ENCODE assay signal across 15 mouse cellular contexts in the genomic region with DNA sequence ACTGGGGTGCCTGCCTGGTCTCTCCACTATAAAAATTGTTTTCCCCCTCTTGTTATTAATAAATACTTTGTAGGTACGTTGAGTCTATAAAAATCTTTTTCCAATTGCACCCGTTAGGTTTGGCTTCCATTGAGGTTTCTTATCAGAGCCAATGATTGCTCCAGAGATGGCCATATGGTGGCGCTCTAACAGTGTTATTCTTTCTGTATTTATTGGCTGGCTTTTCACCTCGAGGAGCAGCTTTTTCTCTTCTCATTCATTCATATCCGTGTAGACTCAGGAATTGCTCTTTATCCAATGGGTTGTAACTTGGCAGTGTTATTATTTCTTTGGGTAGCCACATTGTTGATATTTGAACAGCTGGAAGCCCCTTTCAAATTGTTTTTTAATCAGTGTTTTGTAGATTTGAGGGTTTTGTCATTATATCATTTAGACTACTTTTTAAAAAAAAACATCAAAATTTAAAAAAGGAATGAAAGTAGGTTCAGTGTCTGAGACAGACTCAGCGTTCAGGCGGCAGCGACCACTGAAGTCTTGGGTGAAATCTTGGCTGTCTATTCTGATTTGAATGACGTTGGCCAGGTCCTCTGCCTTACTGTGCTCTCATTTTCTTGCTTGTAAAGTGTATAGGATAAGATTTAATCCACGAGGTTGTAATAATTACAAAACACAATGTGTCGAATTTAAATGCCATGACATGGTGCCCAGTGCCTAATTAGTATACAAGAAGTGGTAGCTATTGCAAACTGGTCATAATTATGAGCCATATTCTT. TPM values are rescaled to one million over a fixed set of nuclear protein-coding genes. Genes with fewer than 3 reads are reported as not detected.
A peak's percentile ranks its signal among the peaks of the same experiment; 100 is the strongest.
DNase-seq lines count a peak whose midpoint lies in the region; TF ChIP-seq lines count a peak whose summit lies in the region.
"Had no signal": no experiment of that assay in that cellular context is flagged by ENCODE, and none has a peak within 500 bp of the region (broad histone marks: within the 10 kb centered on the region; RNA-seq: fewer than 3 reads in every experiment).

No protein-coding gene starts in this region.

- H3K27me3 ChIP-seq in heart, adult 2 months (ENCODE audit: control insufficient read depth, insufficient read depth, low read length): no peaks in the 10 kb centered on the region; the same call in 1 of the 2 replicates
- no peaks in the 10 kb centered on the region for H3K27me3 ChIP-seq in CH12.LX (replicated peaks)
- H3K27me3 ChIP-seq: stomach, embryonic 15.5 days had no signal

- no peak for DNase-seq in heart, adult 2 months
- DNase-seq in heart, adult 11 months: no peak
- no peak for DNase-seq in left cerebral cortex, adult 2 months (ENCODE audit: extremely low spot score in 1 of 2, low spot score in 2 of 2)
- no peak for DNase-seq in left cerebral cortex, adult 8-10 months (ENCODE audit: low spot score in 2 of 2)
- DNase-seq in CH12.LX (ENCODE audit: extremely low read depth): no peak
- peak; percentile 61 for DNase-seq in NIH3T3 (ENCODE audit: low read depth)
- no peak for DNase-seq in adipocyte (ENCODE audit: low spot score)
- DNase-seq in frontal cortex, postnatal 25 days (ENCODE audit: low spot score in 2 of 2): no peak
- DNase-seq: cerebellum, adult 11-12 months; gastrocnemius, postnatal 36 days; kidney, adult 11 months; lung, adult 2 months; thymus, postnatal 25 days had no signal

- TF ChIP-seq RAD21 in CH12.LX (IDR thresholded peaks at IDR 0.05; ENCODE audit: low read depth, low read length): peak; percentile 9

- no peak for TF ChIP-seq EP300 in heart, adult 2 months (IDR thresholded peaks at IDR 0.05; ENCODE audit: insufficient read depth, low read depth, low read length)
- no peak for TF ChIP-seq EP300 in CH12.LX (IDR thresholded peaks at IDR 0.05; ENCODE audit: low read length)

- no peak overlapping the region for H3K9ac ChIP-seq in heart, adult 2 months (ENCODE audit: low read depth, low read length)
- H3K9ac ChIP-seq in CH12.LX (ENCODE audit: insufficient read depth, low read depth): no peak overlapping the region
- H3K9ac ChIP-seq: heart, embryonic 13.5 days; stomach, embryonic 15.5 days had no signal

- in situ Hi-C loops in CH12.LX (cut with MboI; ENCODE audit: low pct_ligation_motif_present, low pct_unique_long_range_greater_than_20kb, low sequenced_read_pairs): loop anchor here (25.0 kb wide), 1 partner anchor 611 kb away; no protein-coding TSS in a partner anchor

- WGBS in heart, adult 2 months: 52% methylated on average over 11 of the region's 11 CpGs

- intact Hi-C loops in heart, adult 2 months (cut with DNase I): loop anchor here (10.0 kb wide), 1 partner anchor 614 kb away; no protein-coding TSS in a partner anchor
- intact Hi-C loops in left cerebral cortex, adult 2 months (cut with DNase I): no loop called here

- no peak overlapping the region for H3K27ac ChIP-seq in heart, adult 2 months
- H3K27ac ChIP-seq in left cerebral cortex, adult 2 months: no peak overlapping the region
- no peak overlapping the region for H3K27ac ChIP-seq in CH12.LX (ENCODE audit: insufficient read depth, low read depth)
- H3K27ac ChIP-seq: heart, embryonic 13.5 days; stomach, embryonic 15.5 days had no signal

- H3K4me3 ChIP-seq in heart, adult 2 months: no peak overlapping the region
- no peak overlapping the region for H3K4me3 ChIP-seq in left cerebral cortex, adult 2 months
- H3K4me3 ChIP-seq in CH12.LX (replicated peaks in 1 of 3; ENCODE audit: low read depth in 2 of 3, low read length in 2 of 3, poor library complexity in 1 of 3): no peak overlapping the region
- H3K4me3 ChIP-seq: heart, embryonic 13.5 days; stomach, embryonic 15.5 days had no signal

- TF ChIP-seq POLR2A in heart, adult 2 months (IDR thresholded peaks at IDR 0.05; ENCODE audit: insufficient read depth, low read depth, low read length): no peak
- TF ChIP-seq POLR2A in CH12.LX (IDR thresholded peaks at IDR 0.05; ENCODE audit: low read depth, low read length): no peak

- dilution Hi-C loops in CH12.LX (cut with MboI; ENCODE audit: extremely low pct_ligation_motif_present, extremely low pct_unique_long_range_greater_than_20kb, low sequenced_read_pairs): no loop called here

- H3K79me2 ChIP-seq in heart, adult 2 months (replicated peaks; ENCODE audit: control insufficient read depth, insufficient read depth, low read length): no peaks in the 10 kb centered on the region
- H3K79me2 ChIP-seq in CH12.LX (replicated peaks; ENCODE audit: control insufficient read depth, extremely low read depth, insufficient read depth, poor library complexity, severe bottlenecking): no peaks in the 10 kb centered on the region

- no peaks in the 10 kb centered on the region for H3K4me1 ChIP-seq in heart, adult 2 months (ENCODE audit: control insufficient read depth, insufficient read depth, low read length)
- peaks cover 0 to 9% of the 10 kb centered on the region in 2 experiments; a peak in 3 of 4 replicates for H3K4me1 ChIP-seq in CH12.LX (ENCODE audit: control insufficient read depth in 1 of 2, insufficient read depth in 2 of 2)

- no peaks in the 10 kb centered on the region for H3K9me3 ChIP-seq in CH12.LX (replicated peaks; ENCODE audit: low read length)
- H3K9me3 ChIP-seq: heart, embryonic 13.5 days; stomach, embryonic 15.5 days had no signal

- 0 out of 2 replicates have a peak, but pooled peaks have one; percentile 6 for TF ChIP-seq CTCF in heart, adult 2 months (IDR thresholded peaks at IDR 0.05)
- TF ChIP-seq CTCF in left cerebral cortex, adult 2 months (IDR thresholded peaks at IDR 0.05): peak; percentile 6; the same call in 1 of the 2 replicates
- peak in 1 of 2 experiments; percentile 55; a peak in 2 of 4 replicates for TF ChIP-seq CTCF in CH12.LX (conservative IDR thresholded peaks at IDR 0.05 in 1 of 2, IDR thresholded peaks at IDR 0.05 in 1 of 2; ENCODE audit: low read depth in 2 of 2, low read length in 2 of 2)

- no peaks in the 10 kb centered on the region for H3K36me3 ChIP-seq in heart, adult 2 months (ENCODE audit: control insufficient read depth, insufficient read depth, low read length)
- H3K36me3 ChIP-seq in CH12.LX (replicated peaks in 1 of 2; ENCODE audit: control insufficient read depth in 1 of 2, insufficient read depth in 1 of 2, low read length in 1 of 2): no peaks in the 10 kb centered on the region
- H3K36me3 ChIP-seq: heart, embryonic 13.5 days; stomach, embryonic 15.5 days had no signal

- H3K4me2 ChIP-seq in CH12.LX (ENCODE audit: insufficient read depth, low read depth, poor library complexity, severe bottlenecking): peak overlapping the region; percentile 22; the same call in 1 of the 2 replicates
- H3K4me2 ChIP-seq: heart, embryonic 13.5 days; stomach, embryonic 15.5 days had no signal

TF ChIP-seq in CH12.LX, 34 proteins besides CTCF, POLR2A, EP300 and RAD21:
- TF ChIP-seq MAZ (IDR thresholded peaks at IDR 0.05; ENCODE audit: low read depth, low read length): no peak
- TF ChIP-seq ETS1 (conservative IDR thresholded peaks at IDR 0.05; ENCODE audit: low read depth, low read length): no peak
- TF ChIP-seq SMC3 (IDR thresholded peaks at IDR 0.05; ENCODE audit: low read depth, low read length): peak; percentile 17; the same call in 1 of the 2 replicates

RNA-seq across cellular contexts. Expression of gene Llph, which starts 24.2 kb away (rescaled TPM):
- 1 to 10 TPM; 8.5 to 8.8 TPM for total RNA-seq in heart, adult 2 months (2021)
- polyA plus RNA-seq in heart, adult 2 months (2012; rRNA removed): 4.5 and 5.4 TPM in 2 replicates
- 10 to 100 TPM; 21.7 to 24.3 TPM for total RNA-seq in left cerebral cortex, adult 2 months (2021)
- total RNA-seq in left cerebral cortex, adult 8-10 months (2022): 10 to 100 TPM; 13.4 to 23.7 (median 17.0) TPM
- total RNA-seq in CH12.LX (2012; rRNA removed) (75.9 and 82.0 TPM in 2 replicates), CH12.LX (2014; rRNA removed) (103 and 118 TPM in 2 replicates)
- 237 and 276 TPM in 2 replicates for polyA plus RNA-seq in CH12.LX (2012; ENCODE audit: insufficient read length, low read depth)

RNA-seq across cellular contexts. Expression of gene Irak3, which starts 49.2 kb away (rescaled TPM):
- 1 to 10 TPM; 3.0 to 3.7 TPM for total RNA-seq in heart, adult 2 months (2021)
- 2.6 and 3.7 TPM in 2 replicates for polyA plus RNA-seq in heart, adult 2 months (2012; rRNA removed)
- under 1 TPM; 0.61 to 0.72 TPM for total RNA-seq in left cerebral cortex, adult 2 months (2021)
- 1 to 10 TPM; 1.5 to 3.4 (median 2.2) TPM for total RNA-seq in left cerebral cortex, adult 8-10 months (2022)
- 2.1 and 3.1 TPM in 2 replicates for total RNA-seq in CH12.LX (2012; rRNA removed)
- 0.50 TPM in 2 replicates for total RNA-seq in CH12.LX (2014; rRNA removed)
- 0.65 and 1.1 TPM in 2 replicates for polyA plus RNA-seq in CH12.LX (2012; ENCODE audit: insufficient read length, low read depth)

RNA-seq across cellular contexts. Expression of gene Tmbim4, which starts 49.7 kb away (rescaled TPM):
- total RNA-seq in heart, adult 2 months (2021): 100 to 1,000 TPM in 1 of 2 experiments, 10 to 100 TPM in 1; 91.9 to 112 TPM
- polyA plus RNA-seq in heart, adult 2 months (2012; rRNA removed): 194 and 239 TPM in 2 replicates
- total RNA-seq in left cerebral cortex, adult 2 months (2021): 10 to 100 TPM; 58.7 to 68.8 TPM
- total RNA-seq in left cerebral cortex, adult 8-10 months (2022): 10 to 100 TPM; 68.1 to 71.0 (median 69.1) TPM
- total RNA-seq in CH12.LX (2012; rRNA removed) (83.6 and 97.8 TPM in 2 replicates), CH12.LX (2014; rRNA removed) (112 and 121 TPM in 2 replicates)
- 104 and 113 TPM in 2 replicates for polyA plus RNA-seq in CH12.LX (2012; ENCODE audit: insufficient read length, low read depth)
